Mouse (Mus musculus): ENCODE measurements around the gene Tex19.1.

DNA sequence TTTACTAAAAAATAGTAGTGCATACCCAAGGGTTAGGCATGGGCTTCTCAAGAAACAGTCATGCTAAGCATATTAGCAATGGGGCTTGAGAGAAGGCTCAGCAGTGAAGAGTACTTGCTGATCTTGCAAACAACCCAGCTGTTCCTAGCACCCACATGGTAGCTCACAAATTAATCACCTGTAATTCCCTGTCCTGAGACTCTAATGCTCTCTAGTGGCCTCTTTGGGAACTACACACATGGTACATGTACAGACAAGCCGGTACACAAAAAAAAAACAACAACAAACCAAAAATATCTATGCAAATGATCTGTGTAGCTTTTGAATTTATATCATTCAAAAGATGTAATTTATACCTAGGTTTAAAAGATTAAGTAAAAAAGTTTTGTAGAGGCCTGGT is 19.5 kb upstream of the Tex19.1 start:
- TF ChIP-seq CTCF (conservative IDR thresholded peaks at IDR 0.05; ENCODE audit: insufficient read depth, insufficient read length, low read depth, low read length) (no peak), POLR2A (IDR thresholded peaks at IDR 0.05; ENCODE audit: low read depth, low read length) (no peak)

Data from kidney, adult 2 months (tissue).